Mouse (Mus musculus): ENCODE measurements at regions not wholly inside any gene's neighbourhood (a gene's known extent, or its start where the extent isn't known, plus 50 kb on each side); places are given as distances from the start of the nearest gene placed in this dataset.

DNA sequence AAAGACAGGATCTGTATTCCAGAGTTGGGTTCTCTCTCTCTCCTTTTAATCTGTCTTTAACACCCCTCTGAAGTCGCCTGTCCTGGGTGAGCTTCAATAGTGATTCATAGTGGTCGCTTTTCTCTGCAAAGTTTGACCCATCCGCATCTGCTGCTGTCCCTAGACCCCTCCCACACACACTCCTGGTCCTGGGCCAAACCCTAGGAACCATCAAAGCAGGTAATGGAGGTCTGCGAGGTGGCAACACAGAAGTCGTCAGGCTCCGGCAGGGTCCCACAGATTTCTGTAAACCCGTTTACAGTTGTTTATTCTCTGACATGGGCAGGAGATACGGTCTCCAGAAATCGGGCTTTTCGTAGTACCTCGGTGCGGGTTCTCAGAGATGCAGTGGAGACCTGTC, 399.5 kb upstream of the Smim15 start:
- Histone ChIP-seq H3K36me3 (ENCODE audit: control insufficient read depth, insufficient read depth, low read length) (no peaks in the 10 kb centered on the region), H3K4me1 (ENCODE audit: control insufficient read depth, insufficient read depth, low read length) (peaks cover 7% of the 10 kb centered on the region; the same call in 1 of the 2 replicates), H3K27me3 (ENCODE audit: control insufficient read depth, insufficient read depth, low read length) (0 out of 2 replicates have a peak, but pooled peaks cover 5% of the 10 kb centered on the region), H3K9me3 (ENCODE audit: control insufficient read depth, low read depth, low read length) (no peaks in the 10 kb centered on the region), H3K27ac (ENCODE audit: low read length) (no peak overlapping the region), H3K4me3 (ENCODE audit: low read depth, low read length) (no peak overlapping the region), H3K4me2 (replicated peaks; ENCODE audit: low read depth, low read length) (peak overlapping the region; percentile 55), H3K9ac (replicated peaks; ENCODE audit: low read depth, low read length) (no peak overlapping the region)
- WGBS = 28% methylated on average over 12 of the region's 12 CpGs
- no peak for ATAC-seq (ENCODE audit: insufficient number of reproducible peaks, insufficient read depth, low FRiP score, low read depth)

GRCm38 (mm10) chr13:107641926-107642657, 402.2 kb upstream of the Smim15 start:
- WGBS = 58% methylated on average over 14 of the region's 14 CpGs

GRCm38 (mm10) chr13:107639620-107640019, 404.6 kb upstream of the Smim15 start:
- no peak overlapping the region for H3K9ac ChIP-seq (replicated peaks; ENCODE audit: low read depth, low read length)
- H3K27me3 ChIP-seq (ENCODE audit: control insufficient read depth, insufficient read depth, low read length) = no peaks in the 10 kb centered on the region
- no peak overlapping the region for H3K4me2 ChIP-seq (replicated peaks; ENCODE audit: low read depth, low read length)
- 85% methylated on average over 4 of the region's 4 CpGs for WGBS
- no peaks in the 10 kb centered on the region for H3K9me3 ChIP-seq (ENCODE audit: control insufficient read depth, low read depth, low read length)
- no peak overlapping the region for H3K4me3 ChIP-seq (ENCODE audit: low read depth, low read length)
- 0 out of 2 replicates have a peak, but pooled peaks cover 2% of the 10 kb centered on the region for H3K4me1 ChIP-seq (ENCODE audit: control insufficient read depth, insufficient read depth, low read length)
- ATAC-seq (ENCODE audit: insufficient number of reproducible peaks, insufficient read depth, low FRiP score, low read depth) = no peak
- H3K36me3 ChIP-seq (ENCODE audit: control insufficient read depth, insufficient read depth, low read length) = no peaks in the 10 kb centered on the region
- H3K27ac ChIP-seq (ENCODE audit: low read length) = no peak overlapping the region

More at GRCm38 (mm10) chr13:107641926-107642657, 402.2 kb upstream of the Smim15 start:
- Histone ChIP-seq H3K9ac (replicated peaks; ENCODE audit: low read depth, low read length) (no peak overlapping the region), H3K36me3 (ENCODE audit: control insufficient read depth, insufficient read depth, low read length) (no peaks in the 10 kb centered on the region), H3K4me3 (ENCODE audit: low read depth, low read length) (no peak overlapping the region), H3K4me1 (ENCODE audit: control insufficient read depth, insufficient read depth, low read length) (peaks cover 7% of the 10 kb centered on the region; the same call in 1 of the 2 replicates), H3K9me3 (ENCODE audit: control insufficient read depth, low read depth, low read length) (no peaks in the 10 kb centered on the region), H3K4me2 (replicated peaks; ENCODE audit: low read depth, low read length) (no peak overlapping the region), H3K27me3 (ENCODE audit: control insufficient read depth, insufficient read depth, low read length) (0 out of 2 replicates have a peak, but pooled peaks cover 5% of the 10 kb centered on the region), H3K27ac (ENCODE audit: low read length) (no peak overlapping the region)
- ATAC-seq (ENCODE audit: insufficient number of reproducible peaks, insufficient read depth, low FRiP score, low read depth) = peak; percentile 51; the same call in 1 of the 2 replicates

DNA sequence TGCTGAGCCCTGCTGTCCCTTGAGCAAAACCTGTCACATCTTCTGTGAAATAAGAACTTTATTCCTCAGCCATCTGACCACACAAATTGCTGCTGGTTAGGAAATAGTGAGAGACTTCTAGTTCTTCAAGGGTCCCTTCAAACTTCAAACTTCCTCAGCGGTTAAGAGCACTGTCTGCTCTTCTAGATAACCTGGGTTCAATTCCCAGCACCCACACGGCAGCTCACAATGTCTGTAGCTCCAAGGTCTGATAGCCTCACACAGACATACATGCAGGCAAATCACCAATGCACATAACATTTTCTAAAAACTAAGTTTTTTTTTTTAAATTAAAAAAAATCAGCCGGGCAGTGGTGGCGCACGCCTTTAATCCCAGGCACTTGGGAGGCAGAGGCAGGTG, 407.0 kb upstream of the Smim15 start:
- no peak overlapping the region for H3K4me2 ChIP-seq (replicated peaks; ENCODE audit: low read depth, low read length)
- H3K36me3 ChIP-seq (ENCODE audit: control insufficient read depth, insufficient read depth, low read length) = no peaks in the 10 kb centered on the region
- no peaks in the 10 kb centered on the region for H3K9me3 ChIP-seq (ENCODE audit: control insufficient read depth, low read depth, low read length)
- no peaks in the 10 kb centered on the region for H3K27me3 ChIP-seq (ENCODE audit: control insufficient read depth, insufficient read depth, low read length)
- no peak overlapping the region for H3K27ac ChIP-seq (ENCODE audit: low read length)
- H3K4me1 ChIP-seq (ENCODE audit: control insufficient read depth, insufficient read depth, low read length) = 0 out of 2 replicates have a peak, but pooled peaks cover 2% of the 10 kb centered on the region
- 89% methylated on average over 5 of the region's 5 CpGs for WGBS
- no peak overlapping the region for H3K9ac ChIP-seq (replicated peaks; ENCODE audit: low read depth, low read length)
- ATAC-seq (ENCODE audit: insufficient number of reproducible peaks, insufficient read depth, low FRiP score, low read depth) = no peak
- H3K4me3 ChIP-seq (ENCODE audit: low read depth, low read length) = no peak overlapping the region

DNA sequence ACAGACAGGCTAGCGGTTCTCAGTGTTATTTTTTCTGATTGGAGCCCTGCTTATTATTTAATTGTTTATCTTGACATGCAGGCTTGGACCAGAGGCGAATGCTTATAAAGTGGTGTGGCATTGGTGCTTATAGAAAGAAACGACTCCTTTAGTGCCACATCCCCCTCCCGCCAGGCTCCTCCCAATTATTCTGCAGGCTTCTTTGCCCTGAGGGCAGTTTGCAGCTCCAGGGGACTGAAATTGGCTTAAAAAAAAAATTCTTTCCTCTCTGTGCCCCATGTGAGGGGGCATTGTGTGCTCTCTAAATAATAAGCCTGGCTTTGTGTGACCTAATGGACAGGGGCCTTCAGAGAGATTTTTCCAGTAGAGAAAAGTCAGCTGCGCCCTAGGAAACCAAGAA, 409.1 kb upstream of the Smim15 start:
- Histone ChIP-seq H3K4me2 (replicated peaks; ENCODE audit: low read depth, low read length) (no peak overlapping the region), H3K4me1 (ENCODE audit: control insufficient read depth, insufficient read depth, low read length) (no peaks in the 10 kb centered on the region), H3K4me3 (ENCODE audit: low read depth, low read length) (no peak overlapping the region), H3K27me3 (ENCODE audit: control insufficient read depth, insufficient read depth, low read length) (no peaks in the 10 kb centered on the region), H3K9ac (replicated peaks; ENCODE audit: low read depth, low read length) (no peak overlapping the region), H3K36me3 (ENCODE audit: control insufficient read depth, insufficient read depth, low read length) (no peaks in the 10 kb centered on the region), H3K9me3 (ENCODE audit: control insufficient read depth, low read depth, low read length) (no peaks in the 10 kb centered on the region), H3K27ac (ENCODE audit: low read length) (no peak overlapping the region)
- 66% methylated on average over 5 of the region's 5 CpGs for WGBS
- ATAC-seq (ENCODE audit: insufficient number of reproducible peaks, insufficient read depth, low FRiP score, low read depth) = no peak

- Histone ChIP-seq H3K9me3 (ENCODE audit: control insufficient read depth, low read depth, low read length) (no peaks in the 10 kb centered on the region), H3K4me3 (ENCODE audit: low read depth, low read length) (no peak overlapping the region), H3K9ac (replicated peaks; ENCODE audit: low read depth, low read length) (no peak overlapping the region), H3K27ac (ENCODE audit: low read length) (no peak overlapping the region), H3K27me3 (ENCODE audit: control insufficient read depth, insufficient read depth, low read length) (no peaks in the 10 kb centered on the region), H3K4me2 (replicated peaks; ENCODE audit: low read depth, low read length) (no peak overlapping the region), H3K4me1 (ENCODE audit: control insufficient read depth, insufficient read depth, low read length) (no peaks in the 10 kb centered on the region), H3K36me3 (ENCODE audit: control insufficient read depth, insufficient read depth, low read length) (no peaks in the 10 kb centered on the region)
- no peak for ATAC-seq (ENCODE audit: insufficient number of reproducible peaks, insufficient read depth, low FRiP score, low read depth)
- WGBS = 88% methylated on average over 2 of the region's 2 CpGs
Measured at GRCm38 (mm10) chr13:107627073-107627472, 417.2 kb upstream of the Smim15 start.

- H3K4me2 ChIP-seq (replicated peaks; ENCODE audit: low read depth, low read length) = no peak overlapping the region
- no peak for ATAC-seq (ENCODE audit: insufficient number of reproducible peaks, insufficient read depth, low FRiP score, low read depth)
- no peaks in the 10 kb centered on the region for H3K27me3 ChIP-seq (ENCODE audit: control insufficient read depth, insufficient read depth, low read length)
- H3K36me3 ChIP-seq (ENCODE audit: control insufficient read depth, insufficient read depth, low read length) = no peaks in the 10 kb centered on the region
- no peaks in the 10 kb centered on the region for H3K9me3 ChIP-seq (ENCODE audit: control insufficient read depth, low read depth, low read length)
- H3K27ac ChIP-seq (ENCODE audit: low read length) = no peak overlapping the region
- H3K9ac ChIP-seq (replicated peaks; ENCODE audit: low read depth, low read length) = no peak overlapping the region
- no peaks in the 10 kb centered on the region for H3K4me1 ChIP-seq (ENCODE audit: control insufficient read depth, insufficient read depth, low read length)
- WGBS = 65% methylated on average over 8 of the region's 8 CpGs
- H3K4me3 ChIP-seq (ENCODE audit: low read depth, low read length) = no peak overlapping the region
Measured at GRCm38 (mm10) chr13:107626670-107627069, 417.6 kb upstream of the Smim15 start.

- Histone ChIP-seq H3K4me3 (ENCODE audit: low read depth, low read length) (no peak overlapping the region), H3K27me3 (ENCODE audit: control insufficient read depth, insufficient read depth, low read length) (no peaks in the 10 kb centered on the region), H3K4me1 (ENCODE audit: control insufficient read depth, insufficient read depth, low read length) (no peaks in the 10 kb centered on the region), H3K4me2 (replicated peaks; ENCODE audit: low read depth, low read length) (no peak overlapping the region), H3K9ac (replicated peaks; ENCODE audit: low read depth, low read length) (no peak overlapping the region), H3K27ac (ENCODE audit: low read length) (no peak overlapping the region), H3K9me3 (ENCODE audit: control insufficient read depth, low read depth, low read length) (no peaks in the 10 kb centered on the region; the same call in 1 of the 2 replicates), H3K36me3 (ENCODE audit: control insufficient read depth, insufficient read depth, low read length) (no peaks in the 10 kb centered on the region)
- no peak for ATAC-seq (ENCODE audit: insufficient number of reproducible peaks, insufficient read depth, low FRiP score, low read depth)
- WGBS = 69% methylated on average over 2 of the region's 2 CpGs
Measured at GRCm38 (mm10) chr13:107621337-107621736, 422.9 kb upstream of the Smim15 start.

- Histone ChIP-seq H3K36me3 (ENCODE audit: control insufficient read depth, insufficient read depth, low read length) (no peaks in the 10 kb centered on the region), H3K4me3 (ENCODE audit: low read depth, low read length) (no peak overlapping the region), H3K9ac (replicated peaks; ENCODE audit: low read depth, low read length) (no peak overlapping the region), H3K9me3 (ENCODE audit: control insufficient read depth, low read depth, low read length) (no peaks in the 10 kb centered on the region; the same call in 1 of the 2 replicates), H3K4me2 (replicated peaks; ENCODE audit: low read depth, low read length) (no peak overlapping the region), H3K27ac (ENCODE audit: low read length) (no peak overlapping the region), H3K27me3 (ENCODE audit: control insufficient read depth, insufficient read depth, low read length) (no peaks in the 10 kb centered on the region), H3K4me1 (ENCODE audit: control insufficient read depth, insufficient read depth, low read length) (no peaks in the 10 kb centered on the region)
- 80% methylated on average over 2 of the region's 2 CpGs for WGBS
- ATAC-seq (ENCODE audit: insufficient number of reproducible peaks, insufficient read depth, low FRiP score, low read depth) = no peak
Measured at GRCm38 (mm10) chr13:107620887-107621286, 423.4 kb upstream of the Smim15 start.

All from stomach, embryonic 14.5 days (tissue).